Mouse (Mus musculus): ENCODE results near the gene 9130409I23Rik. TPM values are rescaled to one million over a fixed set of nuclear protein-coding genes. Genes with fewer than 3 reads are reported as not detected.
"Not testable (repeated sequence)": the region's sequence is repeated elsewhere in the genome, so short reads cannot be mapped to it uniquely, and the experiment has no call there.

The 9130409I23Rik gene
- polyA plus RNA-seq, 1 experiment from 2014 or later, result not detected

DNA sequence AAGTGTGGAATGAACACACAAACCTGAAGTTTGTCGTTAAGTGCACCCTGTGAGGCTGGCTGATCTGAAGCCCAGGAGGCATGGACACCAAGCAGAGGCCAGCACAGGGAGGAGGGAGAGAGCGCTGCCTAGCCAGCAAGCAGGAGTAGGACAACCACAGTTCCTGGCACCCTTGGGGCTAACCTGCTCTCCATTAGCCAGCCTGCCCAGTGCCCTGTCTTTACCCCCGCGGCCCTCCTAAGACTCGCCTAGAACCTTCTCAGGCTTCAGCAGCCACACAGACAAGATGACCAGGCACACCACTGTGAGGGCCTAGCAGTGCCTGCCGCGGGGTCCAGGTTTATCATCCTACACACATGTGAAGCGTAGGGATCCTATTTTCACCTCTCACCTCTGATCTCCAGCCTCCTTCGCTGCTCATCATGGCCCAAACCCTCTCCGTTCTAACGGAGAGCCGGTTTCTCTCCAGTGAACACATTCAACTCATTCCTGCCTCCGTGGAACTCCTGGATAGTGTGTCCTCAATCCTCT, 33.1 kb upstream of the 9130409I23Rik start:
- H3K4me1 ChIP-seq (replicated peaks; ENCODE audit: control insufficient read depth, insufficient read depth, low read length), result no peaks in the 10 kb centered on the region
- H3K27ac ChIP-seq (ENCODE audit: low read depth, low read length), result no peak overlapping the region
- H3K36me3 ChIP-seq (ENCODE audit: control insufficient read depth, insufficient read depth, low read length), result no peaks in the 10 kb centered on the region
- ATAC-seq (ENCODE audit: low FRiP score) (no peak), DNase-seq (ENCODE audit: low spot score) (no peak)
- no peaks in the 10 kb centered on the region for H3K9me3 ChIP-seq (ENCODE audit: control insufficient read depth, low read length)
- no peak overlapping the region for H3K9ac ChIP-seq (ENCODE audit: low read depth, low read length)
- no peak overlapping the region for H3K4me2 ChIP-seq (replicated peaks; ENCODE audit: low read depth, low read length)
- WGBS, result 74% methylated on average over 13 of the region's 13 CpGs
- no peak overlapping the region for H3K4me3 ChIP-seq (ENCODE audit: low read depth, low read length)
- H3K27me3 ChIP-seq (ENCODE audit: control insufficient read depth, insufficient read depth, low read length), result peaks cover 4% of the 10 kb centered on the region

DNA sequence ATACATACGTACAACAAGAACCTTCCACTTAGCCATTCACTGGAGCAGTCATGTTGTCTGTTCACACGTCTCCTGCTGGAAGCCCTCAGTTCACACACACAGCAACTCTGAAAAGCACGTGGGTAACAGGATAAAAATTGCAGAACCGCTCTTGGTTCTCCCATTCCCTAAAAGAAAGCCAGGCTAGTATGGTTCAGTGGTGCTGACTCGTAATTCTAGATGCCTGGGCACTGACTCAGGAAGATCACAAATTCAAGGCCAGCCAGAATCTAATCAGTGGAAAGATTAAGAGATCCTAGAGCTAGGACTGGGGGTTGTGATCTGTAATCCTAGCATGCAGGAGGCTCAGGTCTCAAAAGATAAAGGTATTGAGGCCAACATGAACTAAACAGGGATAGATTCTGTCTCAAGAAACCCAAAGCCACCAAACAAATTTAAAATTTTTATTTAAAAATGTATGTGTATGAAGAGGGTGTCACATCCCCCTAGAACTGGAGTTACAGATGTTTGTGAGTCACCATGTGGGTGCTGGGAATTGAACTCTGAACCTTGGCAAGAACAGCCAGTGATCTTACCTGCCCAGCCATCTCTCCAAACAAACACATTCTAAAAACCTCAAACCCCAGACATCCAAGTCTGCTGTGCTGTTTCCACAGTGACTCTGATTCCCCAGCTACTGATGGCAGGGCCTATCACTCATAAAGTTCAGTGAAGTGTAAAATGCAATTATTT, 30.1 kb upstream of the 9130409I23Rik start, which contains the start of gene Ephx1:
Gene Ephx1 (minus strand): TSS at position 149 of the 732 bp plus-strand sequence.
- Histone ChIP-seq H3K9ac (ENCODE audit: low read depth, low read length) (no peak within 1 kb of the TSS), H3K4me3 (ENCODE audit: low read depth, low read length) (no peak within 1 kb of the TSS), H3K4me1 (replicated peaks; ENCODE audit: control insufficient read depth, insufficient read depth, low read length) (no peaks in the 10 kb centered on the region), H3K27ac (ENCODE audit: low read depth, low read length) (no peak within 1 kb of the TSS), H3K27me3 (ENCODE audit: control insufficient read depth, insufficient read depth, low read length) (peaks cover 4% of the 10 kb centered on the region), H3K4me2 (replicated peaks; ENCODE audit: low read depth, low read length) (no peak within 1 kb of the TSS), H3K9me3 (ENCODE audit: control insufficient read depth, low read length) (no peaks in the 10 kb centered on the region), H3K36me3 (ENCODE audit: control insufficient read depth, insufficient read depth, low read length) (no peaks in the 10 kb centered on the region)
- WGBS, result 70% methylated on average over 5 of the region's 5 CpGs
- ATAC-seq (ENCODE audit: low FRiP score) (no peak), DNase-seq (ENCODE audit: low spot score) (no peak)

DNA sequence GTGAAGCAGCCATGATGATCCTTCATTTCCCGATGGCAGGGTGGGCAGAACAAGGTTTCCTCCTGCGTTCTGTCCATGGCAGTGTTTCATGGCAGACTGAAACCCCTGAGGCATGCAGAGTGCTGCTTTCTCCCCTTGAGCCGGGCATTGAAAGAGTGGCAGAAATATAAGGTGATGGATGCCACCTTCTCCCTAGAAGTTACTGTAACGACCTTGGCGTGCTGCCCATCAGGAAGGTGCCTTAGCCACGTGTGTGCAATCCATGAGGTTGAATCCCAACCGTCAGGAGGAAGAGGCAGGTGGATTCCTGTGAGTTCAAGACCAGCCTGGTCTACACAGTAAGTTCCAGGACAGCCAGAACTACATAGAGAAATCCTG, 29.6 kb upstream of the 9130409I23Rik start:
- no peaks in the 10 kb centered on the region for H3K9me3 ChIP-seq (ENCODE audit: control insufficient read depth, low read length)
- no peak overlapping the region for H3K9ac ChIP-seq (ENCODE audit: low read depth, low read length)
- WGBS, result 63% methylated on average over 7 of the region's 7 CpGs
- DNase-seq (ENCODE audit: low spot score), result no peak
- no peaks in the 10 kb centered on the region for H3K36me3 ChIP-seq (ENCODE audit: control insufficient read depth, insufficient read depth, low read length)
- H3K4me3 ChIP-seq (ENCODE audit: low read depth, low read length), result no peak overlapping the region
- H3K27me3 ChIP-seq (ENCODE audit: control insufficient read depth, insufficient read depth, low read length), result peaks cover 4% of the 10 kb centered on the region
- H3K27ac ChIP-seq (ENCODE audit: low read depth, low read length), result no peak overlapping the region
- H3K4me2 ChIP-seq (replicated peaks; ENCODE audit: low read depth, low read length), result no peak overlapping the region
- ATAC-seq (ENCODE audit: low FRiP score), result no peak
- no peaks in the 10 kb centered on the region for H3K4me1 ChIP-seq (replicated peaks; ENCODE audit: control insufficient read depth, insufficient read depth, low read length)

DNA sequence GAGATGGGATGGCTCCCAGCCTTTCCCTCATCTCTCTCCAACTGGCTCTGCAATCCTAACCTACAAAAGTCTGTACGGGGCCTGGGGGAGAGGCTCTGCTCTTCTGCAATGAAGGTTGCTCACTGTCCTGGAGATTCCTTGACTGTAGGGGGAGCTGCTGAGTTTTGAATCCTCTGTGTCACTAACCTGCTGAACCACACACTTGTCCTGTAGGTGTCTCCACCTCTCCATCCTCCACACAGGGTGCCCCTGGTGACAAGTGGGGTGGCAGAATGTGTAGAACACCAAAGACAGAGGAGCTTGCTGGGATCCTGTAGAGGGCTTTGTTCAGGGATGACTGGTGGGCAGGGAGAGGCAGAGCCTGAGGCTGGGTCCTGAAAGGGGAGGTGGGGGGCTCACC, 28.8 kb upstream of the 9130409I23Rik start:
- H3K4me1 ChIP-seq (replicated peaks; ENCODE audit: control insufficient read depth, insufficient read depth, low read length), result no peaks in the 10 kb centered on the region
- H3K9me3 ChIP-seq (ENCODE audit: control insufficient read depth, low read length), result no peaks in the 10 kb centered on the region
- no peak overlapping the region for H3K4me3 ChIP-seq (ENCODE audit: low read depth, low read length)
- H3K27me3 ChIP-seq (ENCODE audit: control insufficient read depth, insufficient read depth, low read length), result peaks cover 4% of the 10 kb centered on the region; the same call in 1 of the 2 replicates
- no peak overlapping the region for H3K27ac ChIP-seq (ENCODE audit: low read depth, low read length)
- no peaks in the 10 kb centered on the region for H3K36me3 ChIP-seq (ENCODE audit: control insufficient read depth, insufficient read depth, low read length)
- H3K9ac ChIP-seq (ENCODE audit: low read depth, low read length), result no peak overlapping the region
- 20% methylated on average over 1 of the region's 1 CpGs for WGBS
- DNase-seq (ENCODE audit: low spot score) (peak; percentile 64), ATAC-seq (ENCODE audit: low FRiP score) (no peak)
- H3K4me2 ChIP-seq (replicated peaks; ENCODE audit: low read depth, low read length), result no peak overlapping the region

DNA sequence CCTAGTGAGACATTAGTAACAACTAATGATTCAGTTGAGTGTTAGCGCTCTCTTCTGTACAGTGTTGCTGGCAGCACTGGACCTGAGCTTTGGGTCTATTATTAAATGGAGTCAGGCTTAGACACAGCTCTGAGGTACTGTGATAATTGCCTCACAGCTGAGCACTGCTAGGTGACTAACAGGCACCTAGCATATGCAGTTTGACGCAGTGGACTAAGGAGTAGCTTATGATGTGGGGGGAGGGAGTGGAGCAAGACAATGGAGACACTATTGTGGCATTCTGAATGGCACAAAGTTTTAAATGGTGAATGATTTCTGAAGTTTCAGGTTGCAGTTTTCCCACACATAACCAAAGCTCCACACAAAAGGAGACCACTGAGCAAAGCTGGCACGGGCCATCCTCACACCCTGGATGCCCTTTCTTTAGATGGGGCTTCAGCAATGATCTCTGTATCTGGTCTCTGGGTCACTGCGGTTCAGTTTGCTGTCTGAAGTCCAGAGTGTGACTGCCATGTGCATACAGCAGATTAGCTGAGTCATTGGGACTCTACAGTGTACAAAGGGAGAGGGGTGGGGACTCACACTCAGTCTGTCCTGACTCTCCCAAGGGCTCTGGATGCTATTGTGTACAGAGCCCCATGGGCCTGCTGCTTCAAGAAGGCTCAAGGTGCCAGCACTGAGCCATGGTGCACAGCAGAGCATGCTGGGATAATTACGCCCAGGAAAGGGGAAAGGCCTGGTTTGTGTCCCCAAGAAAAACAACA, 15.8 kb upstream of the 9130409I23Rik start:
- not testable (repeated sequence) for H3K36me3 ChIP-seq (ENCODE audit: control insufficient read depth, insufficient read depth, low read length); H3K9me3 ChIP-seq (ENCODE audit: control insufficient read depth, low read length); H3K4me1 ChIP-seq (replicated peaks; ENCODE audit: control insufficient read depth, insufficient read depth, low read length); H3K27ac ChIP-seq (ENCODE audit: low read depth, low read length); H3K27me3 ChIP-seq (ENCODE audit: control insufficient read depth, insufficient read depth, low read length); H3K9ac ChIP-seq (ENCODE audit: low read depth, low read length); H3K4me3 ChIP-seq (ENCODE audit: low read depth, low read length); ATAC-seq (ENCODE audit: low FRiP score); DNase-seq (ENCODE audit: low spot score); H3K4me2 ChIP-seq (replicated peaks; ENCODE audit: low read depth, low read length)
- 85% methylated on average over 4 of the region's 5 CpGs for WGBS

DNA sequence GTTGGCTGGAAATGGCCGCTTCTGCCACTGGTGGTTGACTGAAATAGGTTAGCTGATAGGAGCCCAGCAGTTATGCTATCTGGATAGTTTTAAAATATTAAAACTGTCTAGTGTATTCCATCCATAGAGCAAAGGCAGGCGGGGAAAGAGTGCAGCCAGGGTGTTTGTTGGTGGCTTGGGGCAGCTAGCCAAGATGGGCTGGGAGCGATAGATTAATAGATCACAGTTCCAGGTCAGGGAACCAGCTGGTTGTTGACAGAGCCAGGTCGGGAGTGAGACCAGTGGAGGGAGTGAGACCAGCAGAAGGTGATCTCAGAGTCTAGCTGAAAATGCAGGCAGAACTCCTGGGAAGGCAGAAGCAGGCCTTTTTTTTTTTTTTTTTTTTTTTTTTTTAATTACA, 13.4 kb upstream of the 9130409I23Rik start:
- ATAC-seq (ENCODE audit: low FRiP score) (no peak), DNase-seq (ENCODE audit: low spot score) (no peak)
- H3K4me1 ChIP-seq (replicated peaks; ENCODE audit: control insufficient read depth, insufficient read depth, low read length), result no peaks in the 10 kb centered on the region
- H3K27ac ChIP-seq (ENCODE audit: low read depth, low read length), result no peak overlapping the region
- H3K4me2 ChIP-seq (replicated peaks; ENCODE audit: low read depth, low read length), result no peak overlapping the region
- no peak overlapping the region for H3K4me3 ChIP-seq (ENCODE audit: low read depth, low read length)
- H3K9ac ChIP-seq (ENCODE audit: low read depth, low read length), result no peak overlapping the region
- no peaks in the 10 kb centered on the region for H3K36me3 ChIP-seq (ENCODE audit: control insufficient read depth, insufficient read depth, low read length)
- no peaks in the 10 kb centered on the region for H3K9me3 ChIP-seq (ENCODE audit: control insufficient read depth, low read length)
- no peaks in the 10 kb centered on the region for H3K27me3 ChIP-seq (ENCODE audit: control insufficient read depth, insufficient read depth, low read length)
- WGBS, result 83% methylated on average over 4 of the region's 4 CpGs

DNA sequence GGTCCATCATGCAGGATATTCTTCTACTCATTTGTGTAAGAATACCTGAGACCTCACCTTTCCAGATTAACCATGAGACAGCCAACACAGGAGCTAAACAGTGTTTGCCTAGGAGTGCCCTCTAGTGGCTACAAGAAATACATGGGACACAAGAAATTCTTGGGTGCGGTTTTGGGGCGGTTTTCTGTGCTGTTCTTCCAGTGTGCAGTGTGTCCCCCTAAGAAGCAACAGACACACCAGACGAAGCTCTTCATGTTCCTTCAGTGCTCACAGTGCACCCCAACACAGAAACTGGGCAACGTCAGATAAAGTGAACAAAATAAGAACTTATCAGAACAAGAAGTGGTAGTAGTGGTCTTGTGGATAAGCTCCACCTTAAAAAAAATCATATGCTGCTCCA, 11.4 kb upstream of the 9130409I23Rik start:
- Histone ChIP-seq H3K27ac (ENCODE audit: low read depth, low read length) (no peak overlapping the region), H3K4me3 (ENCODE audit: low read depth, low read length) (no peak overlapping the region), H3K27me3 (ENCODE audit: control insufficient read depth, insufficient read depth, low read length) (no peaks in the 10 kb centered on the region), H3K9me3 (ENCODE audit: control insufficient read depth, low read length) (no peaks in the 10 kb centered on the region), H3K9ac (ENCODE audit: low read depth, low read length) (no peak overlapping the region), H3K4me2 (replicated peaks; ENCODE audit: low read depth, low read length) (no peak overlapping the region), H3K36me3 (ENCODE audit: control insufficient read depth, insufficient read depth, low read length) (no peaks in the 10 kb centered on the region), H3K4me1 (replicated peaks; ENCODE audit: control insufficient read depth, insufficient read depth, low read length) (no peaks in the 10 kb centered on the region)
- peak; percentile 56 for DNase-seq (ENCODE audit: low spot score)
- WGBS, result 14% methylated on average over 4 of the region's 4 CpGs
- ATAC-seq (ENCODE audit: low FRiP score), result no peak

DNA sequence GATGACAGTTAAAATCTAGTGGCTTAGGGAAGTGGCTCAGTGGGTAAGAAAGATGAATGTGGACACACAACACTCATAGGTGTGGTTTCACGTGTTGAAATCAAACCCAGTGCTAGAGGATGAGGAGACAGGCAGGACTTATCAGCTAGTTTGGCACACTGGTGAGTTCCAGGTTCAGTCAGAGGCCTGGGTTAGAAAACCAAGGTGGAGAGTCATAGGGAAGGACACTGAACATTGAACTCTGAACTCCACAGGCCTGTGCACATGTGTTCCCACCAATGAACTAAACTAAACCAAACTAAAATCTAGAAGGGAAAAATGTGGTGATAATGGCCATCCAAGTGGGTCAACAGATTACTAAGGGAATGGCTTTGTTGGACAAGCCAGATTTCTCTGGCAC, 3.5 kb upstream of the 9130409I23Rik start:
- Histone ChIP-seq H3K9ac (ENCODE audit: low read depth, low read length) (no peak overlapping the region), H3K9me3 (ENCODE audit: control insufficient read depth, low read length) (no peaks in the 10 kb centered on the region), H3K4me2 (replicated peaks; ENCODE audit: low read depth, low read length) (no peak overlapping the region), H3K27me3 (ENCODE audit: control insufficient read depth, insufficient read depth, low read length) (no peaks in the 10 kb centered on the region), H3K4me3 (ENCODE audit: low read depth, low read length) (no peak overlapping the region), H3K4me1 (replicated peaks; ENCODE audit: control insufficient read depth, insufficient read depth, low read length) (no peaks in the 10 kb centered on the region), H3K27ac (ENCODE audit: low read depth, low read length) (no peak overlapping the region), H3K36me3 (ENCODE audit: control insufficient read depth, insufficient read depth, low read length) (no peaks in the 10 kb centered on the region)
- WGBS, result 50% methylated on average over 1 of the region's 1 CpGs
- ATAC-seq (ENCODE audit: low FRiP score) (no peak), DNase-seq (ENCODE audit: low spot score) (no peak)

All from hindbrain, embryonic 11.5 days (tissue).